Mouse (Mus musculus): ENCODE data around the gene Lalba. TPM values are rescaled to one million over a fixed set of nuclear protein-coding genes. Genes with fewer than 3 reads are reported as not detected.

Lalba gene
- total RNA-seq (2012; rRNA removed), result not detected in 2 replicates

DNA sequence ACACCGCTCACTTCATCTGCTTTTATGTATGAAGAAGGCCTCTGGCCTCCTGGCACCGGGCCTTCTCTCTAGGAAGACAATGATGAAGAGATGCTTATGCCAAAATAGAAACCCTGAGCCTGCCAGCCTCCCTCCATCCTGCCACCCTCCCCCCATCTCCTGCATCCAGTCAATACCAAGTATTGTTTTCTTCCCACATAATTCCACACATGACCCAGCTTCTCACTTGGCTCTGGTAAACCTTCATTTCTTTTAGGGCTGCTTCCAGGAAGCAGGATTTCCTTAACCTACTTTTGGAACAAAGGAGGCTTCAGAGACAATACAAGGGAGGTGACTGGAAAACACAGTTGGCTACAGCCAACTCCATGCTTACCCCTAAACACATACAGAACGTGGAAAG, at the start of gene Lalba:
Gene Lalba, minus strand, starts transcription at position 21 of the 400 bp plus-strand sequence.
- Histone ChIP-seq H3K4me1 (ENCODE audit: control insufficient read depth in 2 of 2, insufficient read depth in 2 of 2, low read length in 2 of 2, poor library complexity in 1 of 2) (no peaks in the 10 kb centered on the region; a peak in 1 of 4 replicates), H3K9ac (ENCODE audit: insufficient read depth, low read depth, low read length, poor library complexity, severe bottlenecking) (no peak within 1 kb of the TSS), H3K9me3 (ENCODE audit: control insufficient read depth, insufficient read depth, low read depth, low read length) (no peaks in the 10 kb centered on the region), H3K36me3 (ENCODE audit: control insufficient read depth, insufficient read depth, low read length, poor library complexity, severe bottlenecking) (no peaks in the 10 kb centered on the region), H3K4me3 (ENCODE audit: insufficient read depth in 1 of 2, low read depth in 1 of 2, low read length in 2 of 2, poor library complexity in 1 of 2, severe bottlenecking in 1 of 2) (no peak within 1 kb of the TSS), H3K27ac (ENCODE audit: insufficient read depth, low read depth, low read length, poor library complexity, severe bottlenecking) (no peak within 1 kb of the TSS)
- in situ Hi-C loops (cut with MboI; ENCODE audit: low sequenced_read_pairs in 2 of 2, unreplicated experiment in 2 of 2), result no loop called here
- no peak for TF ChIP-seq ZNF384 (IDR thresholded peaks at IDR 0.05; ENCODE audit: low read depth, low read length)
- no peak for TF ChIP-seq HCFC1 (IDR thresholded peaks at IDR 0.05; ENCODE audit: borderline replicate concordance, insufficient read depth, low read length)
- no peak for TF ChIP-seq MAFK (IDR thresholded peaks at IDR 0.05; ENCODE audit: insufficient read depth, low read depth, low read length)
- TF ChIP-seq CHD2 (IDR thresholded peaks at IDR 0.05; ENCODE audit: low read depth, low read length), result no peak
- DNase-seq (ENCODE audit: low read depth, low spot score), result no peak

DNA sequence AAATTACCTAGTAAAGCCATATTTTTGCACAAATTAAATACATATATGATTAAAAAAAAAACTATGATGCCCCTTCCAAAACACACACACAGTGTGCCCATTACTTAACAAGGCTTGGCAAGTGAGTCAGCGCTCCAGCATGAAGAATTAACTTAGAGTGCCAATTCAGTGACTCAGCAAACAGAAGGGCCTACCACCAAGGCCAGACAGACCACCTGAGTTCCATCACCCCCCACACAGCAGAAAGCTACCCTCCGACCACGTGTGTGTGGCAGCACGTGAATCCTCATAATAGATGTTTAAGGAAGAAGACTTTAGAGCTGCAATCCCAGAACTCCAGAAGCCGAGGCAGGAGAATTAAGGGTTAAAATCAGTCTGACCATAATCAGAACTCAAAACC, 49.8 kb upstream of the Lalba start:
- peaks cover 0 to 6% of the 10 kb centered on the region in 2 experiments; a peak in 3 of 4 replicates for H3K4me1 ChIP-seq (ENCODE audit: control insufficient read depth in 2 of 2, insufficient read depth in 2 of 2, low read length in 2 of 2, poor library complexity in 1 of 2)
- H3K9me3 ChIP-seq (ENCODE audit: control insufficient read depth, insufficient read depth, low read depth, low read length), result no peaks in the 10 kb centered on the region
- H3K36me3 ChIP-seq (ENCODE audit: control insufficient read depth, insufficient read depth, low read length, poor library complexity, severe bottlenecking), result peaks cover 37% of the 10 kb centered on the region
- H3K4me3 ChIP-seq (ENCODE audit: insufficient read depth in 1 of 2, low read depth in 1 of 2, low read length in 2 of 2, poor library complexity in 1 of 2, severe bottlenecking in 1 of 2), result peak overlapping the region; percentile 83 to 95
- peak overlapping the region; percentile 63 for H3K27ac ChIP-seq (ENCODE audit: insufficient read depth, low read depth, low read length, poor library complexity, severe bottlenecking)
- peak overlapping the region; percentile 97 for H3K9ac ChIP-seq (ENCODE audit: insufficient read depth, low read depth, low read length, poor library complexity, severe bottlenecking)
- TF ChIP-seq ZNF384 (IDR thresholded peaks at IDR 0.05; ENCODE audit: low read depth, low read length) (no peak), ZC3H11A (IDR thresholded peaks at IDR 0.05; ENCODE audit: borderline replicate concordance, low read depth, low read length) (no peak), HCFC1 (IDR thresholded peaks at IDR 0.05; ENCODE audit: borderline replicate concordance, insufficient read depth, low read length) (no peak), CHD2 (IDR thresholded peaks at IDR 0.05; ENCODE audit: low read depth, low read length) (no peak), MAFK (IDR thresholded peaks at IDR 0.05; ENCODE audit: insufficient read depth, low read depth, low read length) (peak; percentile 81)
- DNase-seq (ENCODE audit: low read depth, low spot score), result no peak
- in situ Hi-C loops (cut with MboI; ENCODE audit: low sequenced_read_pairs in 2 of 2, unreplicated experiment in 2 of 2), result no loop called here

DNA sequence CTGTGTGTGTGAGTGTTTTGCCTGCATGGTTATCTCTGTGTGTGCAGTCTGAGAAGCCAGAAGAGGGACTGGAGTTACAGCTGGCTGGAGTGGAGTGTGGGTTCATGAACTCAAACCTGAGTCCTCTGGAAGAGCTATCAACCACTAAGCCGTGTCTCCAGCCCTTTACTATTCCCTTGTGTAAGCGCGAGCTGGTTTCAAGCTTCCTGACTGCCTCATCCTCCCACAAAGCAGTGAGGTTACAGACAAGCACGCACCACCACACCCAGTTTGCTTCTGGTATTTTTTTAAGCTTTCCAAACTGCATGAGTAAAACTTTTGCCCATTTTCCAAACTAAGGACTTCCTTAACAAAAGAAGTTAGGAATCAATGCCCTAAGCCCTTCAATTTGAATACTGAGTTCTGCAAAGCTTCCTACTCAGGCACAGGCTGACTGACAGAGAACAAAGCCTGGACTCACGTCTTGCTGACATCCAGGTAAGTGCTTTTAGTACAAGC, 45.6 kb upstream of the Lalba start:
- Histone ChIP-seq H3K36me3 (ENCODE audit: control insufficient read depth, insufficient read depth, low read length, poor library complexity, severe bottlenecking) (peaks cover 62% of the 10 kb centered on the region), H3K4me1 (ENCODE audit: control insufficient read depth in 2 of 2, insufficient read depth in 2 of 2, low read length in 2 of 2, poor library complexity in 1 of 2) (peaks cover 4 to 10% of the 10 kb centered on the region in 2 experiments), H3K27ac (ENCODE audit: insufficient read depth, low read depth, low read length, poor library complexity, severe bottlenecking) (no peak overlapping the region), H3K9me3 (ENCODE audit: control insufficient read depth, insufficient read depth, low read depth, low read length) (no peaks in the 10 kb centered on the region), H3K9ac (ENCODE audit: insufficient read depth, low read depth, low read length, poor library complexity, severe bottlenecking) (no peak overlapping the region; the same call in 1 of the 2 replicates), H3K4me3 (ENCODE audit: insufficient read depth in 1 of 2, low read depth in 1 of 2, low read length in 2 of 2, poor library complexity in 1 of 2, severe bottlenecking in 1 of 2) (no peak overlapping the region)
- in situ Hi-C loops (cut with MboI; ENCODE audit: low sequenced_read_pairs in 2 of 2, unreplicated experiment in 2 of 2), result no loop called here
- no peak for TF ChIP-seq CHD2 (IDR thresholded peaks at IDR 0.05; ENCODE audit: low read depth, low read length)
- DNase-seq (ENCODE audit: low read depth, low spot score), result no peak

DNA sequence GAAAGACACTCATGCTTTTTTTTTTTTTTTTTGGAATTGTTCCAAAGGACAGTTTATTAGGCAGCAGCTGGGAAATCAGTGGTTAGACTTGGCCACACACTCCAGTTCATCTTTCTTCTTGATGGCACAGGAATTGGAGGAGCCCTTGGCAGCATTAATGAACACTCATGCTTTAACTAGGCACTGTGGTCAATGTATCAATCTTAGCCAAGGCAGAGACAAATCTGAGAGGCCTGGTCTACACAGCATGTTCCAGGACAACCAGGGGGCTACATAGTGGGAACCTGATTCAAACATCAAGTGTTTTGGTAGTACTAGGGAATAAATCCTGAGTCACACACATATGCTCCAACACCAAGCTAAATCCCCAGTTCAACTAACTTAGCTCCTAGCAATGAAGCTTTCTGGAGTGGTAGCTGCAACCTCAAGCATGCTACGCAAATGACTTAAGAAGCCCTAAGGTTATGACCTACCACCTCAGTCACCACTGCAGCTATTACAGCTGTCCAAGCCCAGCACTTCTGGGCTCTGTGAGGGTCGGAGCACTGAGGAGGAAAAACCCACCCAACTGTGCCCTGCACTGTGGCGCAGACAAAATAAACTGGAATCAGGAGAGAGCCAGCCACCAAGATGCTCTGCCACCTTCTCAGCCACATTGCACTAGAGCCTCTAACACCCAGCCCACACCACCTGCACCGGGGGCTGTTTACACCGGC, 44.7 kb upstream of the Lalba start:
- TF ChIP-seq CHD2 (IDR thresholded peaks at IDR 0.05; ENCODE audit: low read depth, low read length) (no peak), ZNF384 (IDR thresholded peaks at IDR 0.05; ENCODE audit: low read depth, low read length) (no peak), ZC3H11A (IDR thresholded peaks at IDR 0.05; ENCODE audit: borderline replicate concordance, low read depth, low read length) (no peak), MAFK (IDR thresholded peaks at IDR 0.05; ENCODE audit: insufficient read depth, low read depth, low read length) (no peak), HCFC1 (IDR thresholded peaks at IDR 0.05; ENCODE audit: borderline replicate concordance, insufficient read depth, low read length) (no peak)
- no peak overlapping the region for H3K4me3 ChIP-seq (ENCODE audit: insufficient read depth in 1 of 2, low read depth in 1 of 2, low read length in 2 of 2, poor library complexity in 1 of 2, severe bottlenecking in 1 of 2)
- H3K27ac ChIP-seq (ENCODE audit: insufficient read depth, low read depth, low read length, poor library complexity, severe bottlenecking), result no peak overlapping the region; the same call in 1 of the 2 replicates
- H3K4me1 ChIP-seq (ENCODE audit: control insufficient read depth in 2 of 2, insufficient read depth in 2 of 2, low read length in 2 of 2, poor library complexity in 1 of 2), result peaks cover 4 to 9% of the 10 kb centered on the region in 2 experiments
- peaks cover 67% of the 10 kb centered on the region for H3K36me3 ChIP-seq (ENCODE audit: control insufficient read depth, insufficient read depth, low read length, poor library complexity, severe bottlenecking)
- no peaks in the 10 kb centered on the region for H3K9me3 ChIP-seq (ENCODE audit: control insufficient read depth, insufficient read depth, low read depth, low read length)
- in situ Hi-C loops (cut with MboI; ENCODE audit: low sequenced_read_pairs in 2 of 2, unreplicated experiment in 2 of 2), result no loop called here
- no peak for DNase-seq (ENCODE audit: low read depth, low spot score)
- no peak overlapping the region; the same call in 1 of the 2 replicates for H3K9ac ChIP-seq (ENCODE audit: insufficient read depth, low read depth, low read length, poor library complexity, severe bottlenecking)

All from ES-E14 (cell line).